Mouse (Mus musculus) heart, postnatal 10 days (tissue): Measurements from ENCODE around the gene Ajap1. TPM values are rescaled to one million over a fixed set of nuclear protein-coding genes. Genes with fewer than 3 reads are reported as not detected.
A peak's percentile ranks its signal among the peaks of the same experiment; 100 is the strongest.

ENCODE experiments used
- DNase-seq, 2 experiments: peaks; one replicate each; pipeline ENCODE4 v3.0.0; 2021
- intact Hi-C: fragments of 180-260 bp; cut with DNase I; formaldehyde crosslinking; loops from one replicate; pipeline ENCODE4 v1.15.1; 2025
- total RNA-seq, 2 experiments: library from RNA; stranded (reverse); gene quantifications; 2 replicates each; pipeline ENCODE4 v1.2.3; 2021

The Ajap1 gene
- under 1 TPM; 0.07 to 0.29 TPM for total RNA-seq

DNA sequence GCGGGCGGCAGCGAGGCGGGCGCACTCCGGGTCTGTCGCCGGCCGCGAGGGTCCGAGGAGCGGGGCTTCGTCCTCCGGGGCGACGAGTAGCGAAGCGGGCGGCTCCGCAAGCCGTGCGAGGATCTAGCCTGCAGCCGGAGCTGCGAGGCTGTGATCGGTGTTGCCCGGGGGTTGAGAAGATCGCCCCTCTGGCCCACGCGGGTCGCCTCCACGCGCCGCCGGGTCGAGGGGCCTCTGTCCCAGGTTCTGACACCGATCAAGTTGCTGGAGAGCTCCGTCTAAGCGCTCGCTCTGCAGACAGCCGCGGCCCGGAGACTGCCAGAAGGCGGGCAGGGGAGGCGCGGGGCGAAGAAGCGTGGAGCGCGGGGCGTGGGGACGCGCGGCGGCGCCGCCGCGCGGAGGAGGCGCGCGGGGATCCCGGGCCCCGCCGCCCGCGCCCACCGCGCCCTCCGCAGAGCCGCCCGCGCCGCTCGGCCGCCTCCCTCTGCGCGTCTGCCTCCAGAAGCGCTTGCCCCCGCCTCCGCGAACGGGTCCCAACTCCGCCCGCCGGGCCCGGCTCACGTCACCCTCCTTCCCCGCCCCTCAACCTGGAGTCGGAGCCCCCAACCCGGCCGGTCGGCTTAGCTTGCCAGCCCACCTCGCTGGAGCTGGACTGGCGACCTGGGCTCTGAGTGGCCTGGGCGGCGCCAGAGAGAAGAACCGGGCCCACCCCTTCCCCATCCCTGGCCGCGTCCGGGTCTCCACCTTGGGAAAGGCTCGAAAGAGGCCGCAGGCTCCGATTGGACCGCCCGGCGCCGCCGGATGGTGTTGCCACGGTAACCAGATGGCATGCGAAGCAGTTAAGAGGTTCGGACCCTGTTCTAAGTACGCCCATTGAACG is at the start of gene Ajap1:
Ajap1 (minus strand) TSS at position 353 of the 880 bp plus-strand sequence.
- DNase-seq, result no peak
- intact Hi-C loops, result no loop called here

DNA sequence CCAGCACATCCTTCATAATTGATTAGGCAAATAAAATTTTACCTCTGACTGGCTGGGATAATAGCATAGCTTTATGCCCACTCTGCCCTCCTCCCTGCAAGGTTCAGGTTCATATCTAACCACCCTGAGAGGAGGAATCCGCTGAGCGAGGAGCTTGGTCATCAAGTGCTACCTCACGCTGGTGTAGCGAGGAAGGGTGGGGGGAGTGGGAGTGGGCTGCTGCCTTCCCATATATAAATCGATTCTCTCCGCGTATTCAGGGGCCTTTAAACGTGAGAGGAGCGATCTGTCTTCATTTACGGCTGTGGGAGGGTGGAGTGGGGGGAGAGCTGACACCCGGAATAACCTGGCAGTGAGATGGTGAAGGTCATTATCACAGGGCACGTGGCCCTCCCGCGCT is 47.9 kb upstream of the Ajap1 start:
- no peak for DNase-seq
- intact Hi-C loops, result no loop called here

DNA sequence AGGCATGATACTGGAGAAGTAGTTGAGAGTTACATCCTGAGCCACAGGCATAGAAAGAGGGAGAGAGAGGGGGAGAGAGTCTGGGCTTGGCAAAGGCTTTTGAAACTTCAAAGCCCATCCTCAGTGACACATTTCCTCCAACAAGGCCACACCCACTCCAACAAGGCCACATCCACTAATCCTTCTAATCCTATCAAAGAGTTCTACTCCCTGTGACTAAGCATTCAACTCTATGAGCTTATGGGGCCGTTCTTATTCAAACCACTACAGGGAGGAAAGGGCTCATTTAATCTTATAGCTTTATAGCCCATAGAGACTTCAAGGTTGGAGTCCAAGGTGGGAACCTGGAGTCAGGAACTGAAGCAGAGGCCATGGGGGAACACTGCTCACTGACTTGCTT is 39.0 kb upstream of the Ajap1 start:
- intact Hi-C loops, result no loop called here
- no peak for DNase-seq

DNA sequence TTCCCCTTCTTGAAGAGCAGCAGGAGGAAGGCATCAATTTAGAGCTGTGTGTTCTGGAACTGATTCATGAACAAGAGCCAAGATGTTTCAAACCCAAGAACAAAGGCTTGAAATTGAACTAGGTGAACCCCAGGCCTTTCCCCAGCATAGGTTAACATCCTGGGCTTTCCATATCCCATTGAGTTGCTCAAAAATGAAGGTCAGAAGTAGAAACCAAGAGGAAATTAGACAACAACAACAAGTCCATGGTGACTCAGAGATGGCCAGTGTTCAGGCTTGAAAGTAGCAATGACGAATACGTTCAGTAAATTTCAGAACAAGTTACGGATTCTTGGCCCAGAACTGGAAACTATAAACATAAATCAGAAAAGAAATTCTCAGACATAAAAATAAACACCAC is 37.3 kb upstream of the Ajap1 start:
- intact Hi-C loops, result no loop called here
- no peak for DNase-seq

DNA sequence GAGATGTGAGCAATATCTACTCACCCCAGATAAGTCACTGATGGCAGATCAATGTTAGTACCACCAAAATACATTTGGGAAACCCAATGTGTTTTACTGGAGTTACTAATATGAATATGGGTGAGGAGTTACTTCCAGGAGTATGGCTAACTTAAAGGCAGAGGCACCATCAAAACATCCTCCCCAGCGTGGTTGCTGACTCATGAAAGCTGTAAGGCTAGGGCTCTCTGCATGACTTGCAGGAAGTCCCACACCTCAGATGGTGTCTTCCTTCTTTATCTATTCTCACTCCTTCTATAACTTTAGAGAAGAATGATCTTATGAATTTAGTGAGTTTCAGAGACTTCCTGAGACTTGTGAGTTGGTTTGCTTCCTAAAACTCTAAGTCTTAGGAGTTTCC is 36.7 kb upstream of the Ajap1 start:
- intact Hi-C loops, result no loop called here
- no peak for DNase-seq

DNA sequence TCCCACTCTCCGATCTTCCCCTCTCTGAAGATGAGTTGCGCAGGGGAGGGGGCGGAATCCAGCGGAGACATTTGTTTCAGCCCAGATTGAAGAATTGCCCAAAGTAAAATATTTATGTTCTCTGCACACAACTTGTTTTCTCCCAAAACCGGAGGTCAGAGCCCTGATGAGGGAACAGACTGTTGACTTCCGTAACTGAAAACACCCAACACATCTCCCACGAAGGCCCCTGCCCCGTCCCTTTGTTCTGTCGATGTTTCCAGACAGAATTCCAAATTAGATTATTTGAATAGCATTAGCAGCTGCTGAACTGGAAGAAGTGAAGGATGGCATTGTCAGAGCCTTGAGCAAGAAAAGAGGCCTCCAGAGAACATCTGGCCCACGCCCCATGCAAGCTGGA is 33.2 kb upstream of the Ajap1 start:
- no peak for DNase-seq

DNA sequence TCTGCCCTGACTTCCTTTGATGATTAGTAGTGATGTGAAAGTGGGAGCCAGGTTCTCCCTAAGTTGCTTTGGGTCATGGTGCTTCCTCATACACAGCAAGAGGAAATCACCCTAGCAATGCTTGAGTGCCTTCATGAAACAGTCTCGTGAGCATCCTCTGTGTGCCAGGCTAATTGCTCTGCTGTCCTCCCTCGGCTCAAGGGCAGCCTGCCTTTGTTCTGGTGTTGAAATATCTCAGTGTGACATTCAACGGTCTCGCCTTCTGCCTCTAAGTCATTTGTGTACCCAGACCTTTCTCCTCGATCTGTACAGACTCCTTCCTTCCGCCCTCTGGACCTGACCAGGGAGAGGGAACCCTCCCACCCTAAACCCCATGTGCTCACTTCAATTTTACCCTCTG is 31.5 kb upstream of the Ajap1 start:
- no peak for DNase-seq
- intact Hi-C loops, result no loop called here

More for the DNA sequence above, 33.2 kb upstream of the Ajap1 start:
- intact Hi-C loops, result no loop called here

DNA sequence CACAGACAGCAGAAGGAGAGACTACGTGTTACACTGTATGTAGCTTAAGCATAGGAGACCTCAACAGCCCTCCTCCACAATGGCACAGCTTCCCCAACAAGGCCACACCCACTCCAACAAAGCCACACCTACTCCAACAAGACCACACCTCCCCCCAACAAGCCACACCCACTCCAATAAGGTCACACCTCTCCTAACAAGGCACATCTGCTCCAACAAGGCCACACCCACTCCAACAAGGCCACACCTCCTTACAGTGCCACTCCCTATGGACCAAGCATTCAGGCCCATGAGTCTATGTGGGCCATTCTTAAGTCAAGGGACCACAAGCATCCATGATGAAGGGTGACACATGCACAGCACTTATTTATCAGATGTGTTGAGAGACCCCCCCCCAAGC is 28.9 kb upstream of the Ajap1 start:
- DNase-seq, result no peak
- intact Hi-C loops, result no loop called here

DNA sequence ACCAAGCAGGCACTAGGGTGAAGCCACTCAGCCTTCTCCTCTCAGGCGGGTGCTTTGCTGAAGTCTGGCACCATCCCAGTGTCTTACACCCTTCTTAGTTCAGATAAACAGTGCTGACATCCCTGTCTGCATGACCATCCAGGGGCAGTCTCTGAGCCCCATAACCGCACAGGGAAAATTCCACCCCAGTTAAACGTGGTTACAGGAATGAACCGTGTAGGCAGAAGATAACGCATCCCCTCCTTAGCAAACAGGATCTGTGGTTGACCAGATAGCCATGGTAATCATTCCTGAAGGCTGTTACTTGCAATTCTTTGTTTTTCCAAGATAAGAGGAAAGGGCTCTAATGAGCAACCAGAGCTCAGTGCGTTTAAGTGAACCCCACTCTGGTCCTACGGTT is 19.3 kb upstream of the Ajap1 start:
- no peak for DNase-seq
- intact Hi-C loops, result no loop called here

DNA sequence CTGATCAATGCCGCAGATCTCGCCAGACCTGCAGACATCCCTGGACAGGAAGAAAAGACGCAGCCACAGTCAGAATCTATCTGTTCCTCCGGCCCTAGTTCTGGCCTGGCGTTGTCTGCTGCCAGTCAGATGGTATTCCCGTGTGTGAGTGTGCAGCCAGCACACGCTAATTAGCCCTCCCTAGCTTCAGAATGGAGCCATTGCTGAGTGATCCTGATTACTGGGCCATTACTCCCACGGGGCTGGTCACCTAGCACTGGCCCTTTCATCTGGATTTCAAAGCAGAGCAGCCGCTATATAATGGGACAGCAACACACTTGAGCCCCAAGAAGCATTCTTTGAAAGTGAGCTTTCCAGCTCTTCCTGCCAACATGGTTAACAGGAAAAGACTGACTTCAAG is 9.8 kb upstream of the Ajap1 start:
- no peak for DNase-seq
- intact Hi-C loops, result no loop called here

DNA sequence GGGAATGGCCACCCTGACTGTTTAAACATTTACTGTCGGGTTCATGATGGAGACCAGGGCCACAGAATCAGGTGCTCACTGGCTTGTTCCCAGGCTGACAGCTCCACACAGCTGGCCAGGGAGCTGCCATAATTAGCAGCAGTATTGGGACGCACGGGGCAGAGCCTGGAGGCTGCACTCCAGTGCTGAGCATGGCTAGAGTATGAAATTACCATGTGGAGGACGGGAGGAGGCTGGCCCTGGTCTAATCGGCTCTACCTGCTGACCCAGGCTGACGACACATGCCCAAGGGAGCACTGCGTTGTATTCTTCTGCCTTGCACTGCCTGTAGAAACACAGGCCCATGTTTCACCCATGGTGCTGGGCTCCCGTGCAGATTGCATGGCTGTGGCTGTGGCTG is 6.5 kb upstream of the Ajap1 start:
- DNase-seq, result no peak
- intact Hi-C loops, result no loop called here

DNA sequence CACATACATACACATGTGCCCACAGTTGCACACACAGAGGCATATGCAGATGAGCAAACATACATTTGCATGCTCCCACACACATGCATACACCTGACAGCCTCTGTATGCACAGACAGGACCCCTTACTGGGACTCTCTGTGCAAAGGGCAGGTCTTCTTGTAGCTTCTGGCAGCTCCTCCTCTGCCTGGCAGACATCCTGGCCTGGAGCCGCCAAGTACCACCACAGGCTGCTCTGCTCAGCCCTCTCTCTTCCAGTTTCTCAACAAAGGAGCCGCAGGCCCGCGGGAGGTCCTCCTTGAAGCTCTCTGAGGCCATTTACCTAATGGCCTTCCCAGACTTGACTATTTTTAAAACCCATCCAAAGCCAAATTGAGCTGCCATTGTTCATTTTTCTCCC is 3.3 kb upstream of the Ajap1 start:
- no peak for DNase-seq
- intact Hi-C loops, result loop anchor here (2.0 kb wide), 1 partner anchor 955 kb away; no protein-coding TSS in a partner anchor

DNA sequence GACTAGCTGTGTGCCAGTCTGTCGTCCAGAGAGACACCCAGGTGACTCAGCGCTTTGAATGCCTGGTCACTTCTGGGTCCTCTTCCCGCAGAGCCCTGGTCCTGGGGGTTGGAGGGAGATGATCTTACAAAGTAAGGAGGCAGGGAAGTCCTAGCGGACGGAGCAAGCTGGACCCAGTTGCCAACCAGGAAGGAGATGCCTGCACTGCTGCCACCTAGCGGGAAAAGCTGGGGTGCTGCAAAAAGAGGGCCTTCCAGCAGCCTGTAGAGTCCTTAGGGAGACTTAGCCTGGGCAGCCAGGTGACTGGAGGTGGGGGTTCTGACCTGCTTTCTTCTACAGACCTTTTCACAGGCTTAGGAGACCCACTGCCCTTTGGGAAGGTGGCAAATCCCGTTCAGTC is 1.8 kb upstream of the Ajap1 start:
- intact Hi-C loops, result loop anchor here (1.0 to 2.0 kb wide), 2 partner anchors 309 to 954 kb away; no protein-coding TSS in a partner anchor
- peak; percentile 63 to 79 for DNase-seq

DNA sequence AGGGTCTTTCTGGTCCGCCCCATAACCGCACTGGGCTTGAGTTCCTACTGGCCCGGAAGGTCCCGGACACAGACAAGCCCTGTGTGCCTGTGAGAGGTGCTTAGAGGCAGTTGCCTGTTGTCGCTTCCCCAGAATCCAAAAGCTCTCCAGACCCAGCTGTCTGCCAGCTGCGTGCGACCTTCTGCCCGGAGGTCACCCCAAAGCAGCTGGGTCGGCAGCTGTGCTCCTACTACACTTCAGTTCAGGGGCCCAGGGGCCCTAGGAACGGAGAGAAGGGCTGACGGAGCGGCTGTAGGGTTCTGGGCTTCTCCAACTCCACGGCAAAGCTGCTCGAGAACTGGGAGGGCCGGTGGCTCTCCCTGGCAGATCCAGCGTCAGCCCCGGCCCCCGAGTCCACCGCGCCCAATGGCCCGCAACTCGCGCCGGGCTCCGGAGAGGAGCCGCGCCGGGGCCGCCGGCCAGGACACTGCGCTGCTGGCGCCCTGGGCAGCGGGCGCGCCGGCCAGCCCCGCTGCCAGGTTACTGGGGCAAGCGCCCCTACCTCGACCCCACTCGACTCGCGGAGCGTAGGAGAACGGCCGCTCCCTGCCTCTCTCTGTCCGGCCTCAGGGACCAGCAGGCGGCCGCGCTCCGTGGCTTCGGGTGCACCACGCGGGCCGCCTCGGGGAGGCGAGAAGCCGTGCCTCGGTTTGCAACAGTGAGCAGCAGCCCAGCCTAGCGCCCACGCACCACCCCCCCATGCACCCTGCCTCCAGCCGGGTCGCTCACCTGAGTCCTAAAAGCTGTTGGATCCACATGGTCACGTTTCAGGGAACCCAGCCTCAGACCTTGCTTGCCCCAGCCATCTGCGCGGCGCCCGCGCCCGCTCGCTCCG is 1.0 kb downstream of the Ajap1 start:
- intact Hi-C loops, result loop anchor here (2.0 kb wide), 1 partner anchor 857 kb away; no protein-coding TSS in a partner anchor
- no peak for DNase-seq

DNA sequence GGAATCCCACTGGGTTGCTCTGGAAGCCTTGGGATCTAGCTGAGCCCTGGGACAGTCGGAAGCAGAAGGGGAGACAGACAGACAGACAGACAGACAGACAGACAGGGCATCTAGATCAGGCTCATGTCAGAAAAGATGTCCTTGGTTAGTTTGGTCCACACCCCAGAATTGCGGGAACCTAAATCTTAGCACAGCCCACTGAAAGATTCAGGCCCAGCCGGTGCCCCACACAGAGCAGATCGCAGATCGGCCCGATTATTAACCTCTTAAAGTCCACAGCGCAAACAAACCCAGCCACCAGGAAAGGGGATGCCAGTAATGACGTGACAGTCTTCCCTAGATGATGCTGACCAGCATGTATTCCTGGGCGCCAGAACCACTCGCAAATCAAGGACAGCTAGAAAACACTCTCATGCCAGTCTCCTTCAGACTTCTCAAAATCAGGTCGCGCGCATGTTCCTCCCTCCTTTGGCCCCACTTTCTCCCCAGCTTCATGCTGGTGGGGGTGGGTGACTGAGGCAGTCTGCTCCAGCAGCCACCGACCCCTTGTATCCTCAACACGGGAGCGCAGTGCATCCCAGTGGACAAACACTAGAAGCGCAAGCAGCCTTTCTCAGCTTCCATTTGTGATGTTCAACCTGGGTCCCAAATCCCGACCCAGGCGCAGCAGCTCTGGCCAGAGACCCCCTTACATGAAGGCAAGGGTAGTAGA is 1.9 kb downstream of the Ajap1 start:
- intact Hi-C loops, result loop anchor here (2.0 kb wide), 1 partner anchor 856 kb away; no protein-coding TSS in a partner anchor
- peak; percentile 11 to 43 for DNase-seq

DNA sequence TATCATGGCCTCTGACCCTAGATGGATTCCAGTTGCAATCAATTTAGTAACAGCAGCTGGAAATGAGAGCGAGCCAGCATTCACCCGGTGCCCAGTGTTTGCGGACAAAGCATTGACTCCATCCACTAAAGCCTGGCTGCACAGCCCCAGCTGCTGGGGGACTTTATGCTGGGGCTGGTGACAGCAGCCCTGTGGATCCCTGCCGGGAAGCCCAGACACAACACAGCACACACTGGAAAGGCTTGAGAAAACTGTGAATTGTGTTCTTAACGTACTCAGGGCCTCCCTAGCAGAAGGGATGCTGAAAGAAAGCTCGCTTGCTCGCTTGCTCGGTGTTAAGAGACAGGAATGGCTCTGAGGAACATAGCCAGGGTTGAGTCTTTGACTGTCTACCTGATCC is 3.5 kb downstream of the Ajap1 start:
- DNase-seq, result no peak
- intact Hi-C loops, result no loop called here

DNA sequence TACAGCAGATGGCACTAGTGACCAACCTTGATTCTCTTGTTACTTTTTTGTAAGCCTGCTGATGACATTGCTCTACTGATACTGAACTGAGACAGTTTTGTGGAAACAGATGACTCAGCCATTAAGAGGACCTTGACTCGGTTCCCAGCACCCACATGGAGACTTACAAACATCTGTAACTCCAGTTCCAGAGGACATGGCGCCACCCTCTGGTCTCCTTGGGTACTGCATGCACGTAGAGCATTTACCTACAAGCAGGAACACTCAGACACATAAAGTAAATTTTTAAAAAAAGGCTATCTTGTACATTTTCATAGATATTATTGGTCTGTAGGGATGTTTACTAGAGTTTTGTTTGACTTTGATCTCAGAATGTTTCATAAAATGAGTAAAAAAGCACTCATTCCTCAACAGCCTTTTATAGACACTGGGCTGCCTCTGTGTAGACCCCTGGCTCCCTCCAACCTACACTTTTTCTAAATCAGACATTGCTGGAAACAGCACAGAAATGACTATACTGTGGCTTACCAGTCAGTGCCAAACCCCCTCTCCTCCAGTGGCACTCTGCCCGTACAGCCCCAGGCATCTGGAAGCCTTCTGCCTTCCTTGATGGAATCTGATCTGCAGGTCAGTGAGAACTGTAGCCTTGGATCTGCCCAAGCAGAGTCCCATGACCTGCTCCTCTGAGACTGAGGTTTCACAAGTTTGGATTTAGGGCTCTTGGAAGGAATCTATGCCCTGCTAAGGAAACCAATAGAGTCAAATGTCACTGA is 8.9 kb downstream of the Ajap1 start:
- DNase-seq, result no peak
- intact Hi-C loops, result no loop called here

DNA sequence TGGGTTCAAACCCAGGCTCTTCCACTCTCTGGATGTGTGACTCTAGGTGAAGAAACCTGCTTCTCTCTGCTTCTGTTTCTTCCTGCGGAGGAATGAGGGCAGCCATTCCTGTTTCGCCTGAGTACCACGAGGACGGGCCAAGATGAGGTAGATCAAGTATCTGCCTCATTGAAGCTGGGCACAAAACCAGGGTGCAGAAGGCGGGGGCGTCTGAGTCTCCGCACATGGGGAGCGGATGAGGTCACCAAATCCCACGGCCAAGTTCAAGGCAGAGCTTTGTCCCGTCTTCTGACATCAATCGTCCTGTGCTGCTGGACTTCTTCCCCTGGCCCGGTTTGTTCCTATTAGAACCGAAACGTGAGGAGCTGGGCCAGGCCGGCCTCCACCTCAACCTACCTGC is 12.9 kb downstream of the Ajap1 start:
- intact Hi-C loops, result no loop called here
- DNase-seq, result no peak

DNA sequence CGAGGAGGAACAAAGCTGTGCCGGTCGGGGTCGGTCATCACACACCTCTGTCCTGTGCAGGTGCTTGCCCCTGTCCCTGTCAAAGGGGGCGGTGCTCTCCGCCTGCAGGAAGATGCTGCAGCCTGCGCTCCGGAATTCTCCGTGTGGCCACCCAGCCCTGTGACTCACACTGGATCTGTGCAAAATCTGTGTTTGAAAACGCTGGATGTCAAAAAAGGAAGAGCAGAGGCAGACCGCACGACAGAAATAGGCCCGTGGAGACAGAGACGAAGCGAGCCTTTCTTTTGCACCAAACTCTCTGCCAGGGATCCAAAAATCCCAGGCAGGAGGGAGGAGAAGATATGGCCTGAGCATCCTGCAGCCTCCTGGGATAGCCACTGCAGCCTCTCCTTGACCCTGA is 22.7 kb downstream of the Ajap1 start:
- no peak for DNase-seq
- intact Hi-C loops, result no loop called here

DNA sequence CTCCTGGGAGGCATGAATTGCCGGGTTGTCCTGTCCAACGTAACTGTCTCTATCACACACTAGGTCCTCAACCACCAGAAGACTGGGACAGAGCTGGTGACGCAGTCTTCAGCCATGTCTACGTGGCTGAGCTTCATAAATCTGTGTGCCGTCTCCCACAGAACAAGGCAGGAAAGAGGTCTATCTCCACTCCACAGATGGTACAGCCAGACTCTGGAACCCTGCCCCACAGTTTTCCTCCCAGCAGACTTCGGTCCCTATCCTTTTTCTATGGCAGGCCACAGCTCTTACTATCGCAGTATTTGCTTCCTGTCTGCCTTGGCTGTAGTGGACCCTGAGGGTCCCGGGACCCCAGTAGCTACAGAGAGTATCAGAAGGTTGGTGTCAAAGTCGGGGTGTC is 23.1 kb downstream of the Ajap1 start:
- no peak for DNase-seq
- intact Hi-C loops, result no loop called here
